Mouse (Mus musculus): Measurements from ENCODE around the gene Vmn2r111.
"Not testable (repeated sequence)": the region's sequence is repeated elsewhere in the genome, so short reads cannot be mapped to it uniquely, and the experiment has no call there.

The Vmn2r111 gene

DNA sequence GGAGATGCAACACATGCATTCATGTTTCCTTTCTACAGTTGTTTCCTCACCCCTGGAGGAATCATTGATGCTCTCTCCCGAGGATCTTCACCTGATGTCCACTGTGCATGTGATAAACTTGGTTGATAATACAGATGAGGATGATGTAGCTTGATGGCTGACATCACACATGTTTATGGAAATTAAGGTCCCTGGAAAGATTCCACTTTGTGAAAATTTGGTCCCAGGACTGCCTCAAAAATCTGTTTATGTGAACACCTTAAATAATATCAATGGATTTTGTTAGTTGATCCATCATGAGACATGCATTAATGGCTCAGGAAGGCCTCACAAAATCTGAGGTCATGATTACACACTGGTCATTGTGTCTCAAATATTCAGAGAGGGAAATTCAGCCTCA lies at the start of gene Vmn2r111:
Gene Vmn2r111 (minus strand): TSS at position 101 of the 400 bp plus-strand sequence.
- in situ Hi-C loops (cut with MboI; ENCODE audit: unreplicated experiment in 2 of 2), result not testable (repeated sequence)

- in situ Hi-C loops (cut with MboI; ENCODE audit: unreplicated experiment in 2 of 2), result not testable (repeated sequence)
Measured at GRCm38 (mm10) chr17:22600651-22601050, 27.4 kb upstream of the Vmn2r111 start, which contains the start of gene Vmn2r112. Vmn2r112 (plus strand) TSS chr17:22600951.

- in situ Hi-C loops (cut with MboI; ENCODE audit: unreplicated experiment in 2 of 2), result not testable (repeated sequence)
Measured at GRCm38 (mm10) chr17:22520467-22520866, 52.8 kb downstream of the Vmn2r111 start.

- in situ Hi-C loops (cut with MboI; ENCODE audit: unreplicated experiment in 2 of 2), result not testable (repeated sequence)
Measured at GRCm38 (mm10) chr17:22520037-22520436, 53.2 kb downstream of the Vmn2r111 start.

DNA sequence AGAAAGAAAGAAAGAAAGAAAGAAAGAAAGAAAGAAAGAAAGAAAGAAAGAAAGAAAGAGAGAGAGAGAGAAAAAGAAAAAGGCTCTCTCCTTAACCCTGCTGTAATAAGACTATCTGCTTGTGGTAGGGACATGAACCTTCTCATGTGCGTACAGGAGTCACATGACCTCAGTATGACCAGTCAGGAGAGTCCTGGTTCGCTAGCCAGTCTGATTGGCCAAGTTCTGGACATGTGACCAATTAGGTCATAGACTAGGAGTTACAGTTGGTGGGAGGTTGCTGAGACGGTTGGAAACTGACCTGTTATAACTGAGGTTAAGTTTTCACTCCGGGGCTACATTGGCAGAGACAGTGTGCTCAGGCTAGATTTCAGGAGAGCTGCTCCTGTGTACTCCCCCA lies 76.2 kb downstream of the Vmn2r111 start:
- in situ Hi-C loops (cut with MboI; ENCODE audit: unreplicated experiment in 2 of 2), result no loop called here
